Mouse (Mus musculus) heart, embryonic 16.5 days (tissue): ENCODE measurements around the gene Mllt3. TPM values are rescaled to one million over a fixed set of nuclear protein-coding genes. Genes with fewer than 3 reads are reported as not detected.

Experiments used
- ATAC-seq: fragments of 200-750 bp; cut with Nextera tagmentation; replicated peaks from 2 replicates; pipeline ENCODE4 v1.8.0; 2017; ENCODE audit warnings: moderate number of reproducible peaks; ENCODE audit not compliant: insufficient read depth, low FRiP score; ENCODE audit errors: extremely low read depth
- H3K27ac ChIP-seq: fragments of 300-500 bp; sonication (generic); 2 replicates; pipeline ENCODE4 v1.5.1; 2014; ENCODE audit warnings: mild to moderate bottlenecking, low read length, control low read depth, moderate library complexity
- H3K27me3 ChIP-seq: fragments of 300-500 bp; sonication (generic); 2 replicates; pipeline ENCODE4 v1.6.1; 2014; ENCODE audit warnings: low read length, mixed read lengths; ENCODE audit not compliant: control insufficient read depth, insufficient read depth
- H3K36me3 ChIP-seq: fragments of 300-500 bp; sonication (generic); 2 replicates; pipeline ENCODE4 v1.6.1; 2014; ENCODE audit not compliant: control insufficient read depth, insufficient read depth
- H3K4me1 ChIP-seq: fragments of 300-500 bp; sonication (generic); 2 replicates; pipeline ENCODE4 v1.6.1; 2014; ENCODE audit warnings: low read length, mixed read lengths; ENCODE audit not compliant: control insufficient read depth, insufficient read depth
- H3K4me2 ChIP-seq: fragments of 300-500 bp; sonication (generic); 2 replicates; pipeline ENCODE4 v1.6.1; 2014; ENCODE audit warnings: low read depth, mild to moderate bottlenecking, control low read depth, low read length
- H3K4me3 ChIP-seq: fragments of 300-500 bp; sonication (generic); 2 replicates; pipeline ENCODE4 v1.5.1; 2014; ENCODE audit warnings: mild to moderate bottlenecking, control low read depth, low read length
- H3K9ac ChIP-seq: fragments of 300-500 bp; sonication (generic); 2 replicates; pipeline ENCODE4 v1.6.1; 2014; ENCODE audit warnings: low read length, control low read depth
- H3K9me3 ChIP-seq: fragments of 300-500 bp; sonication (generic); replicated peaks from 2 replicates; pipeline ENCODE4 v1.6.1; 2016; ENCODE audit warnings: low read length; ENCODE audit not compliant: control insufficient read depth
- WGBS: fragments of 180-500 bp; shearing (Covaris S2); extraction: QIAGEN DNeasy Blood & Tissue Kit; methylation state at CpG from one replicate; pipeline ENCODE4 v1.1.7; 2014; 5-methylcytosine and 5-hydroxymethylcytosine counted together
- polyA plus RNA-seq: library from polyadenylated mRNA; unstranded; fragments of >200 nt; fragmentation: Nextera tagmentation; extraction: Ambion mirVana; gene quantifications from 2 replicates; pipeline ENCODE4 v1.2.1, GENCODE M21; 2015

Mllt3 gene
- polyA plus RNA-seq, 1 experiment from 2014 or later = 23.2 TPM

DNA sequence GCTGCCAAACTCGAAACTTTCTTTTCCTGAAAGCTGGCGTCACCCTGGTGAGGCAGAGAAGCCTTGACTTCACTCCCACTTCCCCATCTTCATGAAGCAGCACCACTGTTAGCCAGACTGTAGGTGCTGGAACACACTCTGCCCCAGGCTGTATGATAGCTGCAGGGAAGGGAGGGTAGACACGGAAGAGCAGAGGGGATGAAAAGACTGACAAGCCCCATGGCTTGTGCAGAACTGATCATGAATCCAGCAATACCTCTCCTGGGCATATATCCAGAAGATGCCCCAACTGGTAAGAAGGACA, 69.4 kb downstream of the Mllt3 start:
- no peak overlapping the region for H3K27ac ChIP-seq
- no peak overlapping the region for H3K4me2 ChIP-seq
- no peaks in the 10 kb centered on the region for H3K9me3 ChIP-seq
- no peak for ATAC-seq
- no peaks in the 10 kb centered on the region for H3K36me3 ChIP-seq
- peaks cover 5% of the 10 kb centered on the region; the same call in 1 of the 2 replicates for H3K4me1 ChIP-seq
- 82% methylated on average over 3 of the region's 3 CpGs for WGBS
- no peak overlapping the region for H3K9ac ChIP-seq
- H3K27me3 ChIP-seq = no peaks in the 10 kb centered on the region
- no peak overlapping the region for H3K4me3 ChIP-seq

DNA sequence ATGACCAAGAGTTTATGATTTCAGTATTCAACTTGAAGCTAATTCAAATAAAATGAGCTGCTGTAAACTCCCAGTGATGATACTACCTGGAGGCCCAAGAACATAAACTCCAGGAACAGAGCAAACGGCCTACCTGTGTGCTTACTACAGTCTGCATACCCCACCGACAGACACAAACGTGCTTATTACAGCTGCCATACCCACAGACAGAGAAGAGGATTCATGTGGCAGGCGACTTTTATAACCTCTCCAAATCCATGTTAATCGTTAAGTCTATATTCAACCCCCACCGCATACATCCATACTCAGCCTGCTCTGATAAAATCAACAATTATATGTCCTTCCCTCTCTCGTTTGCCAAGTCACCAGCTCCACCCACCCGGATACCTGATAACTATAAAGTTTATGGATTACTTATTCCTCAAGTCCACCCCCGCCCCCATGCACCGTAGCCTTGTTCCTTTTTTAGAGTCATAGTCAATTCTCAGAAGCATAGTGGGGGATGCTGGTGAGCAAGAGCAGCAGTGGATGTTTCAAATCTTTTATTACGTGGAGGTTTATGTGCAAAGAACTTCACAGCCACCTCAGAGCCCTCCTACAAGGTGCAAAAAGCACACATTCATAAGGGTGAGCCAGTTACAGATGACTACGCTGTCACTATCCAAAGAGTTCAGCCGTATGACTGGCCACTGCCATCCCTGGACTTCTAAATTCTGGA, 70.0 kb downstream of the Mllt3 start:
- 83% methylated on average over 13 of the region's 13 CpGs for whole genome bisulfite sequencing

DNA sequence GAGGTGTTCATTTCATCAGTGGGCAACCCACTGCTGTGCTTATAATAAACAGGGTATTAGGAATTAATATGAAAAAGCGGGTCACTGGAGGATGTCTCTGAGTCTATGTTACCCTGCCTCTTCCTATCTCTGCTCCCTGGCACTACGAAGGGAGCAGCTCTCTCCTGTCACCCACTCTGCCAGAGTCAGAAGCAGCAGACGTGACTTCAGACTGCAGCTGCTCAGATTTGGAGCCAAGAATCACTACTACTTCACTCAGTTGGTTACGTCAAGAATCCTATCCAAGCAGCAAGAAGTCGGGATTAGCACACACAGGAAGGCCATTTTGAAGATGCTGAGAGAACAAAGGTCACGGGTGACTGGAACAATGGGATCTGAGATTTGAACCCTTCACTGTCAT, 71.3 kb downstream of the Mllt3 start:
- WGBS = 71% methylated on average over 6 of the region's 6 CpGs
- Histone ChIP-seq H3K4me3 (no peak overlapping the region), H3K27ac (no peak overlapping the region), H3K9me3 (no peaks in the 10 kb centered on the region), H3K4me2 (no peak overlapping the region), H3K9ac (no peak overlapping the region), H3K4me1 (no peaks in the 10 kb centered on the region), H3K36me3 (no peaks in the 10 kb centered on the region), H3K27me3 (no peaks in the 10 kb centered on the region)
- ATAC-seq = no peak

More for the DNA sequence above, 70.0 kb downstream of the Mllt3 start:
- Histone ChIP-seq H3K27me3 (no peaks in the 10 kb centered on the region), H3K9me3 (no peaks in the 10 kb centered on the region), H3K4me3 (no peak overlapping the region), H3K27ac (no peak overlapping the region), H3K4me1 (peaks cover 2% of the 10 kb centered on the region; the same call in 1 of the 2 replicates), H3K36me3 (no peaks in the 10 kb centered on the region), H3K9ac (no peak overlapping the region), H3K4me2 (no peak overlapping the region)
- no peak for ATAC-seq

DNA sequence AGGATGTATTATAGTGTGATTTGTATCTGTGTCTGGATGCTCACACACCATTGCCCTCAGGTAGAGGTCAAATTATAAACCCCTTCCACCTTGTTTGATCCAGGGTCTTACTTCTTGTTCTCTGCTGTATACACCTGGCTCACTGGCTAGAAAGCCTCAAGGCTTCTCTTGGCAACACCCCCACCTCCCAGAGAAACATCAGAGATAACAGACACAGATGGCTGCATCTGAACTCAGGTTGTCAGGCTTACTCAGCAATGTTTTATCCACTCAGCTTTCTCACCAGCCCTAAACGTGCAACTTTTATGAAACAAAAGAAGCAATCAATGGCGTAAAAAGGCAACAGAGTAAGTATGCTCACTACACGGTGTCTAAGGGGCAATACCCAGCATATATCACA, 75.3 kb downstream of the Mllt3 start:
- Histone ChIP-seq H3K9me3 (no peaks in the 10 kb centered on the region), H3K4me1 (peaks cover 2% of the 10 kb centered on the region; the same call in 1 of the 2 replicates), H3K9ac (no peak overlapping the region), H3K27ac (no peak overlapping the region), H3K36me3 (no peaks in the 10 kb centered on the region), H3K4me2 (no peak overlapping the region), H3K27me3 (no peaks in the 10 kb centered on the region), H3K4me3 (no peak overlapping the region)
- WGBS = 72% methylated on average over 3 of the region's 3 CpGs
- no peak for ATAC-seq

DNA sequence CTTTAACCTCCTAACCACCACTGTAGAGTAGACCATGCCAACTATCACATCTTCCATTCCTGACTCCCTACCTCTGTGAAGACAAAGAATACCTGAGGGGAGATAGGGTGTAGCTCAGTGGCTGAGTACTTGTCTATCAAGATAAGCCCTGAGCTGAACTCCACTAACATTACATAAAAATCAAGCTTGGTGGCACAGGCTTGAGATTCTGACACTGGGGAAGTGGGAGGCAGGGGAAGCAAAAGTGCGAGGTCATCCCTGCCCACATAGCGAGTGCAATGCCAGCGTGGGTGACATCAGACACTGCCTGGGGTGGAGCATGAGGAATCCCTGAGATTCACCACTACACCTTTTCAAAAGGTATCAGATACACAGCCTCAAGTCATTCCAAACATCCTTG, 76.0 kb downstream of the Mllt3 start:
- no peak overlapping the region for H3K4me3 ChIP-seq
- WGBS = 82% methylated on average over 3 of the region's 3 CpGs
- H3K9me3 ChIP-seq = no peaks in the 10 kb centered on the region
- H3K9ac ChIP-seq = no peak overlapping the region
- peaks cover 2% of the 10 kb centered on the region; the same call in 1 of the 2 replicates for H3K4me1 ChIP-seq
- no peaks in the 10 kb centered on the region for H3K36me3 ChIP-seq
- H3K4me2 ChIP-seq = no peak overlapping the region
- H3K27ac ChIP-seq = no peak overlapping the region
- no peaks in the 10 kb centered on the region for H3K27me3 ChIP-seq
- ATAC-seq = no peak

DNA sequence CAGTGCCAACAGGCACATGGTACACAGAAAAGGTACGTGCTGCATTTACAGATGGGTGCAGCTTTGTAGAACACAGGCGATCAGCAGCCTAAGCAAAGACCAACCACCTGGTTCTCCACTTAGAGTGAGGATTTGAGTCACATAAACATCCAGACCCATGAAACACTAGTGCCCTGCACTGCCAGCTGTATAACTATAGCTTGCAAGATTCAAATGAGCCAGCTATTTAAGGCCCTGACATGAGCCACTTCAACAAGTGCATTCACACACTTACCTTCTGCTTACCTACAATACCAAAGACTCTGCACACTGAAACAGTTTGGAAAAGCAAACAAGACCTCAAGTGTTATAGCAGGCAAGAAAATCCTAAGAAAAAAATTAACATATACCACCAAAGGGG, 78.0 kb downstream of the Mllt3 start:
- Histone ChIP-seq H3K36me3 (no peaks in the 10 kb centered on the region), H3K27ac (no peak overlapping the region), H3K9me3 (no peaks in the 10 kb centered on the region), H3K4me1 (peaks cover 2% of the 10 kb centered on the region; the same call in 1 of the 2 replicates), H3K4me2 (no peak overlapping the region), H3K9ac (no peak overlapping the region), H3K27me3 (no peaks in the 10 kb centered on the region), H3K4me3 (no peak overlapping the region)
- no peak for ATAC-seq
- WGBS = 93% methylated on average over 2 of the region's 2 CpGs

DNA sequence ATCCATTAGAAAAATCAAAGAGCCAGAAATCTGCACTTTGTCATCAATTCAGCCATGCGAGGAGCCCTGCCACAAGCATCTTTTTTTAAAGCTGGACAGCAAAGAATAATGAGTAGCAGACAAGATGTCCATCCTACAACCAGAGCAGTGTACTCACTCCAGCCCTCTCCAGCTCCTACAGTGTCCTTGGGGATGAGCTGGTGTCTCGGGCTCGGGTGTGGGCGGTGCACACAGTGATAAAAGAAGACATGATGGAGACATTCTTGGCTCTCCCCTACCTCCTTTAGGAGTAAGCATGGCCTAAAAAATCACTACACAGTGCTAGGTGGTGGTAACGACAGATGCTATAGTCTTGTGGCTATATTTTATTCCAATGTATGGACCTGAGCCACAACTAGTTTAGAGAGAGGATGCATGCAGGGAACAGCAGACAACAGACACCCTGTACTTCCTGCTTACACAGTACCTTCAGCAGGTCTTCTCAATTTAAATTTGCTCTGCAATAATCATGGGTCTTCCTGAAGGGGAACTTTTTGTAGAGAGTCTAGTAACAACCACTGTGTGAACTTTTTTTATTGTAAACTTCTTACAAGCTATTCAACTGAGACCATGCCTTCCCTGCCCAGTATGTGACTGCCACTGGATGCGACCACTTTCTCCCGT, 78.6 kb downstream of the Mllt3 start:
- Histone ChIP-seq H3K4me3 (no peak overlapping the region), H3K27ac (no peak overlapping the region), H3K4me2 (no peak overlapping the region), H3K4me1 (peaks cover 2% of the 10 kb centered on the region; the same call in 1 of the 2 replicates), H3K9me3 (no peaks in the 10 kb centered on the region), H3K9ac (no peak overlapping the region), H3K36me3 (no peaks in the 10 kb centered on the region), H3K27me3 (no peaks in the 10 kb centered on the region)
- ATAC-seq = no peak
- 69% methylated on average over 7 of the region's 7 CpGs for WGBS

DNA sequence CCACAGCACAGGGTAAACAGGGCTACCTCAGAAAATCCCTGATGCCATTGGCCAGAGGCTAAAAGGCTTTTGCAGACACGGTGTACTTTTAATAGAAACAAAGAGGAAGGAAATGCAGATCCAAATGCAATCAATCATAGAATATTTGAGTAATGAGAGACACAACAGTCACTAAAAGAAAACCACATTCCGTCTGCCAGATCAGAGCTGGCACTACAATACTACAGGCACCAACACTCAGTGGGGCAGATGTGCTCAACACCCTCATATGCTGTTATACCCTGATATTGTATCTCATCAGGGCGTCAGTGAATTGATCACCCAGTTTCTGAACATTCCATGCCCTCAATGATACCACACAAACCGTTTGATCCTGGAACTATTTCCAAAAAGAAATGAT, 79.4 kb downstream of the Mllt3 start:
- Histone ChIP-seq H3K4me1 (peaks cover 2% of the 10 kb centered on the region; the same call in 1 of the 2 replicates), H3K4me2 (no peak overlapping the region), H3K36me3 (no peaks in the 10 kb centered on the region), H3K27me3 (no peaks in the 10 kb centered on the region), H3K4me3 (no peak overlapping the region), H3K27ac (no peak overlapping the region), H3K9ac (no peak overlapping the region), H3K9me3 (no peaks in the 10 kb centered on the region)
- ATAC-seq = no peak
- 67% methylated on average over 4 of the region's 4 CpGs for WGBS

DNA sequence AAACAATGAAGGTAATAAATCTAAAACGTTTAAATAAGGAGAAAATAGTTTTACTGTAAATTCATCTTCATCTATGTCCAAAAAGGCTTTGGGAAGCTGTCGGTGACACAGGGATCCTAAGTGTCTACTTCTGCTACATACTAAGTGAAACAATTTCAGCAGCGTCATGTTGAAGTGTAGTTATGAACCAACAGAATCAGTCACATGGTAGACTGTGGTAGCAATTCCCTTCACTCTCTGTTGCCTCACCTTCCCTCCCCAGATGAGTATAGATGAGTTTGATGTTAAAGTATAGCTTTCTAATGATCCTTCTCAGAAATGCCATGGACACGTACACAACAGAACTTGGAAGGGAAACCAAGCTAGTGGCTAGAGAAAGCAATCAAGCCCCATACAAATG, 79.9 kb downstream of the Mllt3 start:
- Histone ChIP-seq H3K9me3 (no peaks in the 10 kb centered on the region), H3K9ac (no peak overlapping the region), H3K27ac (no peak overlapping the region), H3K4me2 (no peak overlapping the region), H3K4me1 (peaks cover 2% of the 10 kb centered on the region; the same call in 1 of the 2 replicates), H3K27me3 (no peaks in the 10 kb centered on the region), H3K36me3 (no peaks in the 10 kb centered on the region), H3K4me3 (no peak overlapping the region)
- ATAC-seq = no peak
- WGBS = 77% methylated on average over 4 of the region's 4 CpGs
